Mouse (Mus musculus) forebrain, embryonic 11.5 days (tissue): ENCODE measurements around the gene Ntpcr. TPM values are rescaled to one million over a fixed set of nuclear protein-coding genes. Genes with fewer than 3 reads are reported as not detected.

Source experiments
- ATAC-seq: fragments of 200-750 bp; cut with Nextera tagmentation; replicated peaks from 2 replicates; pipeline ENCODE4 v1.8.0; 2017; ENCODE audit warnings: moderate TSS enrichment; ENCODE audit not compliant: low FRiP score
- DNase-seq: peaks from one replicate; pipeline ENCODE4 v3.0.0-alpha.2; 2017; ENCODE audit warnings: low spot score
- H3K27ac ChIP-seq: fragments of 300-500 bp; sonication (generic); 2 replicates; pipeline ENCODE4 v1.5.1; 2014; ENCODE audit warnings: low read depth, low read length
- H3K27me3 ChIP-seq: fragments of 300-500 bp; sonication (generic); 2 replicates; pipeline ENCODE4 v1.6.1; 2014; ENCODE audit warnings: mild to moderate bottlenecking, low read length, mixed read lengths; ENCODE audit not compliant: control insufficient read depth, insufficient read depth
- H3K36me3 ChIP-seq: fragments of 300-500 bp; sonication (generic); 2 replicates; pipeline ENCODE4 v1.6.1; 2014; ENCODE audit warnings: mild to moderate bottlenecking, low read length, moderate library complexity, mixed read lengths; ENCODE audit not compliant: control insufficient read depth, insufficient read depth
- H3K4me1 ChIP-seq: fragments of 300-500 bp; sonication (generic); replicated peaks from 2 replicates; pipeline ENCODE4 v1.6.1; 2014; ENCODE audit warnings: low read length, mixed read lengths; ENCODE audit not compliant: control insufficient read depth, insufficient read depth
- H3K4me2 ChIP-seq: fragments of 300-500 bp; sonication (generic); 2 replicates; pipeline ENCODE4 v1.6.1; 2014; ENCODE audit warnings: low read depth, mild to moderate bottlenecking, low read length, moderate library complexity, mixed read lengths; ENCODE audit not compliant: severe bottlenecking
- H3K4me3 ChIP-seq: fragments of 300-500 bp; sonication (generic); 2 replicates; pipeline ENCODE4 v1.5.1; 2014; ENCODE audit warnings: low read depth, low read length
- H3K9ac ChIP-seq: fragments of 300-500 bp; sonication (generic); 2 replicates; pipeline ENCODE4 v1.6.1; 2014; ENCODE audit warnings: low read length
- H3K9me3 ChIP-seq: fragments of 300-500 bp; sonication (generic); 2 replicates; pipeline ENCODE4 v1.6.1; 2016; ENCODE audit warnings: low read length, mixed read lengths; ENCODE audit not compliant: control insufficient read depth
- WGBS: fragments of 180-500 bp; shearing (Covaris S2); extraction: QIAGEN DNeasy Blood & Tissue Kit; methylation state at CpG from one replicate; pipeline ENCODE4 v1.1.7; 2014; 5-methylcytosine and 5-hydroxymethylcytosine counted together
- polyA plus RNA-seq: library from polyadenylated mRNA; unstranded; fragments of >200 nt; fragmentation: Nextera tagmentation; extraction: Ambion mirVana; gene quantifications from 2 replicates; pipeline ENCODE4 v1.2.1, GENCODE M21; 2014

Gene Ntpcr
- polyA plus RNA-seq, 1 experiment from 2014 or later = 16.5 TPM

DNA sequence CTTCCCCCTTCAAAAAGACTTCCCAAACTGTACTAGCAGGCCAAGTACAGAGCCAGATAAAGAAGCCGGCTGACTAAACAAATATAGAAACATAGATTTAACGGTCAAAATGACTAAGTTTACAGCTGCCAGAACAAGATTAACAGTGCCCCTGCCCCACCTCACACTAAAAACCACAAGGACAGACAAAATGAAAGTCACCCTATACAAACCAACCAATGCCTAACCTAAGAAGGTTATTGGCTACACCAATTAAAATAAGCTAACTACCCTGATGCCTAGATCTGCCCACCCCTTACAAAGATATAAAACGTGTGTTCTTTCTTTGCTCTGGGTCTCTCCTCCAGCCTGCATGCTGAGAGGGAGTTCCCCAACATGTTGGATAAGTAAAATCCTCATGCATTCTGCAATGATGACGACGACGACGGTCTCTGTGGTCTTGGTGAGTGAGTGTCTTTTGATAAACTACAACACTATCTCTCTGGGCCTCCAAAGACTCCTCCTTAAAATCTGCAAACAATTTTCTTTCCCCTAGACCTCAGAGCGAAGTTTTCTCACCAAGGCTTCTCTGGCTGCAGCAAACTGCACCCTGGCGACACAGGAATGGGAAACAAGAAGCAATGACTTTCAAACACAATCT is 63.2 kb downstream of the Ntpcr start:
- WGBS = 77% methylated on average over 9 of the region's 9 CpGs
- H3K4me2 ChIP-seq = no peak overlapping the region
- no peaks in the 10 kb centered on the region for H3K4me1 ChIP-seq
- no peak overlapping the region for H3K9ac ChIP-seq
- no peak overlapping the region for H3K27ac ChIP-seq
- no peaks in the 10 kb centered on the region for H3K36me3 ChIP-seq
- no peaks in the 10 kb centered on the region for H3K9me3 ChIP-seq
- no peak overlapping the region for H3K4me3 ChIP-seq
- ATAC-seq (no peak), DNase-seq (no peak)
- H3K27me3 ChIP-seq = no peaks in the 10 kb centered on the region

DNA sequence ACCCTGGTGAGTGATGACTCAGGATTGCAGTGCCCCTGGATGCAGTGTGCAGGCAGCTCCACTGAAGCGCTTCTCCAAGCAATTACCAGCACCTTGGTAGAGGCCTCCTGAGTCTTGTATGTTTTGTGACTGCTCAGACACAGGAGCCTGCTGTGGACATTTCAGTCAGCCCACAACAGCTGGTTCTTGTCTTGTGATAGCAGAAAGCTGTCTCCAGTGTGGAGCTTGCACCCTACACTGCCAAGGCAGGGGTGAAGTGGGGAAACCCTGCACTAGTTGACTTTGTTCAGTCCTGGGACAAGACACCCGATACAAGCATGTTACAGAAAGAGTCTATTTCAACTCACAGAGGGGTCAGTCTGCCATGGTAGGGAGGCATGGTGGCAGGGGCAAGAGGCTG is 65.6 kb downstream of the Ntpcr start:
- H3K36me3 ChIP-seq = no peaks in the 10 kb centered on the region
- 88% methylated on average over 2 of the region's 2 CpGs for WGBS

DNA sequence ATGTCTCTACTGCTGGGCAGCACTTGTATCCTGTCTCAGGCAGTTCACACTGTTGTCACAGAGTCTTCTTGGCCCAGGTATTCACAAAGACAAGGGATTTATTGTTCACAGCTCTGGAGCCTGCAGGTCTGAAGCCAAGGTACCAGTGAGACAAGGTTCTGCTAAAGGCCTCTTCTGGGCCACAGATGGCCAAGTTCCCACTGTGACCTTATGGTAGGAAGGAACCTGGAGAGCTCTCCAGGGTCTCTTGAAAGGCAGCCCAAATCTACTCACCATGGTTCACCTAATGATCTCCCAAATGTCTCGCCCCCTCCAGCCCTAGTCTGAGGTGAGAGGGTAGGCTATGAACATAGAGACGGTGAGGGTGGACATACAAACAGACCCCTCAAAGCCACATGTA is 67.2 kb downstream of the Ntpcr start:
- Histone ChIP-seq H3K9ac (no peak overlapping the region), H3K9me3 (no peaks in the 10 kb centered on the region), H3K4me3 (no peak overlapping the region), H3K4me1 (no peaks in the 10 kb centered on the region), H3K4me2 (no peak overlapping the region), H3K27ac (no peak overlapping the region), H3K36me3 (no peaks in the 10 kb centered on the region), H3K27me3 (no peaks in the 10 kb centered on the region)
- no peak for DNase-seq
- ATAC-seq = no peak
- WGBS = 89% methylated on average over 2 of the region's 2 CpGs

More for the DNA sequence above, 65.6 kb downstream of the Ntpcr start:
- no peaks in the 10 kb centered on the region for H3K9me3 ChIP-seq
- no peak overlapping the region for H3K9ac ChIP-seq
- H3K27me3 ChIP-seq = no peaks in the 10 kb centered on the region
- no peak overlapping the region for H3K4me2 ChIP-seq
- no peak overlapping the region for H3K4me3 ChIP-seq
- H3K4me1 ChIP-seq = no peaks in the 10 kb centered on the region
- ATAC-seq = no peak
- DNase-seq = no peak
- no peak overlapping the region for H3K27ac ChIP-seq

Other genes with a start within 250 kb of the Ntpcr start
- gene Sipa1l2, start 160.2 kb upstream of the Ntpcr start, polyA plus RNA-seq = 19.9 and 23.3 TPM in 2 replicates
- 8.5 and 9.8 TPM in 2 replicates for gene Map10, start 60.1 kb upstream of the Ntpcr start, polyA plus RNA-seq
- gene Pcnx2, start 168.4 kb downstream of the Ntpcr start, polyA plus RNA-seq = 0.48 and 0.60 TPM in 2 replicates
- 0.08 TPM in 1 of 2 replicates, not detected in the other for gene Map3k21, start 180.5 kb downstream of the Ntpcr start, polyA plus RNA-seq